Mouse (Mus musculus) embryonic stem cell, embryonic (primary cell): ENCODE data around the gene Oas1g.

Source experiments
- CTCF ChIA-PET, 4 experiments: fragments of 300-600 bp in 2 of 4; fragments of 350-600 bp in 2 of 4; sonication (Branson Sonifier 250); formaldehyde crosslinking; loops; one replicate each; lab custom pipeline; 2022; ENCODE audit warnings: inconsistent platforms in 2 of 4; lab: Charles Lee
- POLR2A ChIA-PET, 4 experiments: fragments of 300-600 bp in 2 of 4; fragments of 350-600 bp in 2 of 4; sonication (Branson Sonifier 250); formaldehyde crosslinking; loops; one replicate each; lab custom pipeline; 2022; ENCODE audit warnings: antibody characterized with exemption in 4 of 4, inconsistent platforms in 1 of 4; lab: Charles Lee

Gene Oas1g

DNA sequence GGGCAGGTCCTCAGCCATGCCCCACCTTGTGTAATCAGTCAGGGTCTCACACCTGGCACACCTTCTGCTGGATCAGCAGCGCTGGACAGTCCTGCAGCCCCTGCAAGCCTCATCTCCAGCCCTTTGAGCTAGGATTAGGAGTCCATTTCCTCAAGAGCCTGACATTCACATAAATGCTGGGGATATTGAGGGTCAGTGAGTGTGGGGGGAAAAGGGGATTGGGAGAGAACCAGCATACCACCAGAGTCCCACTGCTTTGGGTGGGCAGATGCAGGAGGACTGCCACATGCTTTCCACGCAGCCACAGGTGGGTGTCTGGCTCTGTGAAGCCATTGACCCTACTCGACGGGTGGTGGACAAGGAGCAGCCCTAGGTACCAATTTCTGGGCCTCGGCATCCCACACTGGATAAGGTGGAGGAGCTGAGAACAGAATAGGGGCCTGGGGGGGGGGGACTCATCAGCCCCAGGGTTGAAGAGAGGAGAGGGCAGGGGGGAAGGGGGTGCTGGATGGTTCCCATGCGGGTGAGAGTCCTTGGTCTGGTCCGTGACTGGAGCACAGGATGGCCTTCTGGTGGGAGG lies 17.9 kb downstream of the Oas1g start:
- ChIA-PET POLR2A (interaction anchor here in 2 of 4 experiments (1.1 to 1.5 kb wide), 3 partner anchors 39 to 211 kb away, joined by 3 to 5 read pairs (median 4); no protein-coding TSS in a partner anchor), CTCF (interaction anchor here in 1 of 4 experiments (0.7 to 1.3 kb wide), 2 partner anchors 18 to 36 kb away, joined by 3 read pairs; no protein-coding TSS in a partner anchor)

GRCm38 (mm10) chr5:120865336-120865860 lies 22.0 kb downstream of the Oas1g start:
- ChIA-PET POLR2A (no interaction called here), CTCF (interaction anchor here in 2 of 4 experiments (0.5 to 1.5 kb wide), 3 partner anchors 28 to 223 kb away, joined by 3 read pairs; no protein-coding TSS in a partner anchor)

- POLR2A ChIA-PET = interaction anchor here in 2 of 4 experiments (0.6 to 1.7 kb wide), 5 partner anchors 10 to 1023 kb away, joined by 3 to 5 read pairs (median 3); partner anchors contain the start of gene Oas1a (in 1 of the 2)
- CTCF ChIA-PET = interaction anchor here in 1 of 4 experiments (0.5 to 1.2 kb wide), 2 partner anchors 55 to 66 kb away, joined by 3 read pairs; no protein-coding TSS in a partner anchor
Measured at GRCm38 (mm10) chr5:120861121-120861520, 26.3 kb downstream of the Oas1g start, which contains the start of gene Oas1h. Gene Oas1h (plus strand): TSS chr5:120861421.

GRCm38 (mm10) chr5:120859241-120859640 lies 28.2 kb downstream of the Oas1g start:
- CTCF ChIA-PET = interaction anchor here in 1 of 4 experiments (1.1 kb wide), 1 partner anchor 44 kb away, joined by 3 read pairs; no protein-coding TSS in a partner anchor
- POLR2A ChIA-PET = no interaction called here

- ChIA-PET POLR2A (interaction anchor here in 1 of 4 experiments (0.6 kb wide), 2 partner anchors 12 to 38 kb away, joined by 3 to 12 read pairs; partner anchors contain the start of genes Oas1g and Oas1h), CTCF (interaction anchor here (0.6 to 2.1 kb wide), 9 partner anchors 10 to 659 kb away, joined by 3 to 16 read pairs (median 3); no protein-coding TSS in a partner anchor)
Measured at GRCm38 (mm10) chr5:120849601-120850136, 37.7 kb downstream of the Oas1g start.

GRCm38 (mm10) chr5:120847067-120847466 lies 40.3 kb downstream of the Oas1g start, which contains the start of gene Oas1f:
Gene Oas1f (plus strand): TSS chr5:120847367.
- CTCF ChIA-PET = interaction anchor here in 2 of 4 experiments (0.6 to 0.9 kb wide), 2 partner anchors 11 to 41 kb away, joined by 3 to 8 read pairs; no protein-coding TSS in a partner anchor
- POLR2A ChIA-PET = interaction anchor here in 1 of 4 experiments (0.6 kb wide), 1 partner anchor 92 kb away, joined by 4 read pairs; no protein-coding TSS in a partner anchor

DNA sequence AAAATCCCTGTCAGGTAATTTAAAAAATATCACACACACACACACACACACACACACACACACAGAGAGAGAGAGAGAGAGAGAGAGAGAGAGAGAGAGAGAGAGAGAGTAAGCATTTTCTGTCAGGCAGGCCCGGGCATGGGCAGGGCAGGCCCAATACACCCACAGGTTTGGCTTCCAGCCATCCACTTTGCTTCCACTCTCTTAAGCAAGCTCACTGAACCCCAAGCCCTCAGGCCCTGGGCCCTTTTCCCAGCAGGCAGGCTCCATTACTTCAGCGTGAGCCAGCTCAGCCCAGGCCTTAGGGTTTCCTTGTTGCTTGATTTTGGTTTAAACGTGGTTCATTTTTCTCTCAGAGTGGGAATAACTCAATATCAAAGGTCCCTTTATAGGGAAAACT lies 42.7 kb downstream of the Oas1g start:
- POLR2A ChIA-PET = interaction anchor here in 3 of 4 experiments (0.6 to 1.2 kb wide), 4 partner anchors 12 to 397 kb away, joined by 3 to 5 read pairs (median 4); no protein-coding TSS in a partner anchor
- CTCF ChIA-PET = interaction anchor here (0.6 to 2.7 kb wide), 6 partner anchors 8 to 298 kb away, joined by 3 to 9 read pairs (median 4); no protein-coding TSS in a partner anchor

DNA sequence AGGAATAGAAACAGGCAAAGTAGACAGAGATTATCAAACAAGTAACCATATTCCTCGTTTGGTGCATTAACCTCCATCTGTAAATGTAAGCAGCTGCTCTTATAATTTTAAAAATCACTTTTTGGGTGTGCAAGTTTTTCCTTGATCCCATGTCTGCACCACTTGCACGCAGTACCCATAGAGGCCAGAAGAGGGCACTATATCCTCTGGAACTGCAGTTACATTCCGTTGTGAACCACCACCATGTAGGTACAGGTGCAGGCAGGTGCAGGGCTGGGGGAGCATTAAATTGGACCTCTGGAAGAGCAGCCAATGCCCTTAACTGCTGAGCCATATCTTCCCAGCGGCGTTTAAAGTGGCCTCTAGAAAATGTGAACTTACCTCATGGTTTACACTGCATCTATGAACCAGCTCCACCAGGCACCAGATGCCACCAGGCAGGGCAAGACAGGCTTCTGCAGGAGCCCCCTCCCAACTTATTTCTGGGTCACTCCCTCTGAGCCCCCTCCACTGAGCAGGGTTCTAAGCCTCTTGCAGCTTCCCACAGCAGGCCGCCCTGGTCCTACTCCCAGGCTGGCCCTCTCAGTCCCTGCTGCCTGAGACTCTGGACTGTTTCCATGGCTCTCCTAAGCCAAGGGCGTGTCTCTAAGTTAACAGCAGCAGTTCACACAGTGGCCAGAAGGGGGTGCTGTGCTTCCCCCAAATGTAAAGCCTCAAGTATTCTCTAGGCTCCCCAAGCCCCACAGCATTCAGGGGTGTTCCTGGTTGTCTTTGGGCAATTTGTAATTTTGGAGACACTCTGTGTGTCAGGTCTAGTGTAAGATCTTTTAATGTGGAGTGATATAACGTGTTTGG lies 50.5 kb downstream of the Oas1g start:
- POLR2A ChIA-PET = interaction anchor here in 3 of 4 experiments (0.6 to 1.1 kb wide), 6 partner anchors 24 to 369 kb away, joined by 3 to 6 read pairs (median 3); partner anchors contain the start of genes Oas1c (in 1 of the 3) and Oas1g (in 1 of the 3)
- CTCF ChIA-PET = interaction anchor here (0.6 to 2.0 kb wide), 57 partner anchors 8 to 976 kb away, joined by 3 to 17 read pairs (median 3); partner anchors contain the start of genes Oas1a (in 2 of the 4), Oas1d (in 2 of the 4), Oas1g (in 2 of the 4) and Rasal1 (in 2 of the 4)

DNA sequence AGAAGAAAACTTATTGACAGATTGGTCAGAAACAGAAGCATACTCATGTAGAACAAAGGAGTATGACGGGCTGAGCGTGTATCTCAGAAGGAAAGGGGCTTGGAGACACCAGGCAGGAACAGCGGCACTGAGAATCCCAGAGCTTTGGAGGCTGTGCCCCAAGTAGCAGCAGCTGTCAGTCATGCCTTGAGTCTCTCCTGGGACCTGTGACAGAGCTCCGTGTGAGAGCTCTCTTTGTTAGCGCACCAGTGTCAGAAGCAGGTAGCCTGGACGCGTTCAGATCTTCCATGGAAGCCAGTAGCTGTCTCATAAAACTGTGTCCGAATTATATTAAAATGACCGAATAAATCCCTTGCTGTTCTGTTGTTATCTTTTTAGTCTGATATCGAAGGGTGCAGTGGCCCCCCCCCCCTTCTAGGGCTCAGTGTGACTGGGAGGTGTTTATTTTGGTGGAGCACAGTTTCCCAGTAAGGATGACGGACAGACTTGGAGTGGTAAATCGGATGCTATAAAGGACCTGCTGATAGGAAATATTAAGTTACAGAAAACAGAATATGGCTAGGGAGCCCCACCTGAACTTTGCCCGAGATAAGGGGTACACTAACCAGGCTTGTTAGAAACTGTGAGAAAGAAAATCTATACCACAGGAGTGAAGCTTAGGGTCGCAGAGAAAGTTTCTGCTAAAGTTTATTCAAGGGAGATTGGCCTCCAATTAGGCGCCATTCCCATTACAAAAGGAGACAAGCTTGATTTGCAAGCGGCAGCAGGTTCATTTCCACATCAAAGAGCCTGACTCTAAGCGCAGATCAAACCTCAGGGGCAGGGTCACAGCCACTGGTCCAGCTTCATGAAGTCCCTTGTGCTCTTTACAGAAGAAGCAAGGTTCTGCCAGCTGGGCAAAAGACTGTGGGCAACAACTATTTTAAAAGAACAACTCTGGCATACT lies 53.8 kb downstream of the Oas1g start:
- POLR2A ChIA-PET = interaction anchor here in 3 of 4 experiments (0.6 to 2.0 kb wide), 13 partner anchors 11 to 991 kb away, joined by 3 to 16 read pairs (median 4); partner anchors contain the start of genes Naa25 (in 1 of the 3), Oas1c (in 1 of the 3) and Oas1g (in 1 of the 3)
- CTCF ChIA-PET = interaction anchor here (0.6 to 1.7 kb wide), 13 partner anchors 9 to 229 kb away, joined by 3 to 9 read pairs (median 4); partner anchors contain the start of genes Oas1c (in 1 of the 4) and Oas1g (in 1 of the 4)

GRCm38 (mm10) chr5:120831031-120831430 lies 56.4 kb downstream of the Oas1g start:
- POLR2A ChIA-PET = no interaction called here
- CTCF ChIA-PET = interaction anchor here in 1 of 4 experiments (0.9 kb wide), 1 partner anchor 18 kb away, joined by 3 read pairs; no protein-coding TSS in a partner anchor
